Mouse (Mus musculus): ENCODE measurements around the gene Tubg2. TPM values are rescaled to one million over a fixed set of nuclear protein-coding genes. Genes with fewer than 3 reads are reported as not detected.

The Tubg2 gene
- 31.8 and 33.7 TPM in 2 replicates for polyA plus RNA-seq (2012; rRNA removed)

DNA sequence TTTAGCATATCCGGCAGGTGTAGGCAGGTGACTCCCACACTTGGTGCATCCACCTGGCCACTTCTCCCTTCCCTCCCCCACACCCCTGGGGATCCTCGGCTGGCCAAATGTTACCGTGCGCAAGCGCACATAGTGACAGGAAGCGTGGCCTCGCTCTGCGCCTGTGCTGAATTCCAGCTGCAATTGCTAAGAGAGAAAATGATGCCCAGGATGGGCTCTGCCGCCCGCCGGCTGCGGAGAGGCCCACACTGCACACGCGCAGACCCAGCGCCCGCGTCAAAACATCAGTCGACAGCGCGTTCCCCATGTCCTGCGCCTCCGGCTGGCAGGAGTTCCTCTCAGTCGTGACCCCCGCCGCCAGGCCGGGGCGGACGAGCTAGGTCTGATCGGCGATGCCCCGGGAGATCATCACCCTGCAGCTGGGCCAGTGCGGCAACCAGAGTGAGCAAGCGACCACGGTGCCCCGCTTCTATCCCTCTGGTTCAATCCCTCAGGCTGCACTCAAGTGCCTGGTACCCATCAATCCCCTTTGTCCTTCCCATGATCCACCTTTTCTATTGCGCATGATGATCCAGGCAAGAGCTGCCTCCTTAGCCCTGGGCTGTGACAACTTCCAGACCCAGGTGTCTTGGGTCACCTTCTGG is at the start of gene Tubg2:
Gene Tubg2 (plus strand): TSS at position 180 of the 644 bp plus-strand sequence.

DNA sequence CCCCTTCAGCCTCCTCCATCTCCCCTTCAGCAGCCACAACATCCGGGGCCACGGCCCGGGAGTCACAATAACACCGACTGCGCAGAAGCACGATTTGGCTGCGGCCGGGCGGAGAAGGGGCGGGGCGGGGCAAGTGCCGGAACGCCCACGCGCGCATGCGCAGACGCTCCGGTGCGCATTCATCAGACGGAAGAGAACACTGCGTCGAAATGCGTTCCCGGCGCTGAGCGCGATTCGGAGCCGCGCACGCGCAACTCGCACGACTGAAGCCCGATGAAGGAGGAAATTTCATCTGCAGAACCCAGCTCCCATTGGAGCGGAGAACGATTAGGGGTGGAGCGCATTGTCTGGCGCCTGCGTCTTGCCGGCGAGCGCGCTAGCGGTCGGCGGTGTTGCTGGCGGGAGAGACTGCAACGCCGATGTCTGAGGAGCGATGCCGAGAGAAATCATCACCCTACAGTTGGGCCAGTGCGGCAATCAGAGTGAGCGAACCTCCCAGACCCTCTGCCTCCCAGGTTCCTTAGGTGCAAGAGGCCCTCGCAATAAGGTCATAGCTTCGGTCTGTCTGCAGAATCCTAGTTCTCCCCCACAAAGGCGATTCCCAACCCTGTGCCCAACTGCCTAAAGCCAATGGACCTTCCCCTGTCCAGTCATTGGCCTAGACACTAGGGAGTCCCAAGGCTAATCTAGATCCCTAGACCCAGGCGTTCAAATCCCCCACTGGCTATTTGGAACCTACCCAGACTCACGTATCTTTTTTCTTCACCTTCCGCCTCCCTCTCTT is 35.8 kb upstream of the Tubg2 start, which contains the start of the genes Retreg3 and Tubg1:
Gene Retreg3 (minus strand): TSS at position 133 of the 784 bp plus-strand sequence.
Gene Tubg1 (plus strand): TSS at position 178 of the 784 bp plus-strand sequence.

DNA sequence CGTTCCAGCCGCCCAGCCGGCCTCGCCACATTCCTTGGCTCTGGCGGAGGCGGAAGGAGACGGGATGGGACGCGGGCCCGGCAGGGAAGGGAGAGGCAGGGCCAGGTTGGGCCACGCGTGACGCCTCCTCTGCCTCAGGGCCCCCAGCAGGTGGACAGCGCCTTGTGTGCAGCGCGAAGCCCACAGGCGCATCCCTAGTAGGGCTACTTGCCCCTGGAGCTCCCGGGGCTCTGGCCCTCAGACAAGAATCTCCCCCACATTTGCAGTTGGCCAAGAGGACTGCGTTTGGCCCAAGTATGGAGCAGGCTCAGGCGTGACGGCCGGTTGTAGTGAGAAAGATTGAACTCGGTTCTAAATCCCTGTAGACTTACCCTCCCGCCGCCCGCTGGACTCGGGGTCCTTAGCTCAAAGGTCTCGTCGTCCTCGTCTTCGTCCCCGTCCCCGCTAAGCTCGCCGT is 14.7 kb downstream of the Tubg2 start, which contains the start of gene Cntnap1:
Gene Cntnap1 (plus strand): TSS at position 170 of the 457 bp plus-strand sequence.

DNA sequence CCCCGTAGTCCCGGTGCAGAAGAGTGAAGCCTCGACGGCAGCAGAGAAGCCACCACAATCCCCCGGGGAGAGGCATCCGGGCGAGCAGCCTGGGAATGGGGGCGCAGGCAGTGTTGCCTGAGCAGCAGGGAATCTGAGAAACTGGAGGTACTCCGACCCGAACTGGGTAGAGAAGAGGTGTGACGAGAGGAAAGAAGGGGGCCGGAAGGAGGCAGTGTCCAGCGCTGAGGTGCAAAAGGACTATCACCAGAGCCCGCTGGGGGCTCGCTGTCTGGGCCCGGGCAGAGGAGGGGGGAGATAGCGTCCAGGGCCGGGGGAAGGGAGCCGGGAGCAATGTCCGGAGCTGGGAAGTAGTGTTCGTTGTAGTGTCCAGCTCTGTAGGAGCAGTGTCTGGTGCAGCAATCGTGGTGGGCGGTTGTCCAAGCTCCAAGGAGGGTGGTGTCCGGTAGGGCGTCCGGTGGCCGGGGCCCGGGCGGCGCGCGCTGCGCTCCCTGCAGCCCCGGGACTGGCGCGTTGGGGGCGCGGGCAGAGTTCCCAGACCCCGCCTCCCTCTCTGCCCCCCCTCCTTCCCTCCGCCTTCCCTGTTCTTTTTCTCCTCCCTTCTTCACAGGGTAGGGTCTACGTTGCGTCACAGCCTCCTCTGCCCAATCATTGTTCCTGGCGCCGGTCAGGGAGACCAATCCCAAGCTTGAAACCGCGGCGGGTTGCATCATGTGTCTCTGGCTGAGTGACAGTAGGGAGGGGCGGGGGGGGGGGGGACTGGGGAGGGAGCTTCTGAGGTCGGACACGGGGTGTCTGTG is 15.3 kb downstream of the Tubg2 start, which contains the start of gene Plekhh3:
Gene Plekhh3 (minus strand): TSS at position 541 of the 800 bp plus-strand sequence.

DNA sequence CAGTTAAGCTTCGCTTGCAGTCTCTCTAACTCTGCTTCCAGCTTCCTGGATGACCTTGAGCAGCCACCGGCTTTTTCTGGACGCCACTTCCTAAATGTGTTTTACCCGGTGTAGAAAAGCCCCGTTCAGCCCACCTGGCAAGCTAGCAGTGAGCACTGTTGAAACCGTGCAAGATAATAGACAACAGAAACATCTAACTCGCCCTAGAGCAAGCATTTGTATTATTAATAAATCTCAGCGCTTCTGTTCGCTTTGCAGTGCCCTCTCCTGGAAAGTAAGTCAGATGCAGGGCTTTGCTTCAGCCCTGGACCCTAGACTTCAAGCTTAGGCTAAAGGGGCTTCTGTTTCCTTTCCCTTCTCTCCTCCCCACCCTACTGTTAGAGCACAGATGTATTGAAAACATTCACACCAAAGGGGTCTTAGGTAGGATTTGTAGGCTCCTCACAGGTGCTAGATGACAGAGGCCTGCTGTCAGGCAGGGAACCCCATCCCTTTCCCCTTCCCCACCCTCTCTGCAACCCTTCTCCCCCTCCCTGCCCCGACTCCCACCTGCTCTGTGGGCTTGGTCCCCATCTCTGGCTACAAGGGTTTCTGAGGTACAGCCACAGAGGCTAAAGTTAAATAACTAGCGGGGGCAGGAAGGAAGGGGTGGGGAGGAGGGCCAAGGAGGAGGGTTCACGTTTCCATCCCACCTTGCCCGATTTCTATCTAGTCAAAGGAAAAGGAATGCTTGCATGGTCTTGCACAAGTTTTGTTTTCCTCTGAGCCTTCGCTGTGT is 19.3 kb downstream of the Tubg2 start, which contains the start of gene Ccr10:
Gene Ccr10 (minus strand): TSS at position 593 of the 778 bp plus-strand sequence.

Other genes with a start within 250 kb of the Tubg2 start
- 26.7 and 33.0 TPM in 2 replicates for gene Stat3, start 216.4 kb upstream of the Tubg2 start, polyA plus RNA-seq (2012; rRNA removed)
- 20.1 and 21.2 TPM in 2 replicates for gene Cavin1, start 185.0 kb upstream of the Tubg2 start, polyA plus RNA-seq (2012; rRNA removed)
- gene Atp6v0a1, start 146.5 kb upstream of the Tubg2 start, polyA plus RNA-seq (2012; rRNA removed) = 186 and 202 TPM in 2 replicates
- 10.6 and 11.5 TPM in 2 replicates for gene Naglu, start 85.9 kb upstream of the Tubg2 start, polyA plus RNA-seq (2012; rRNA removed)
- gene Hsd17b1, start 77.5 kb upstream of the Tubg2 start, polyA plus RNA-seq (2012; rRNA removed) = 0.63 and 0.65 TPM in 2 replicates
- gene Coasy, start 73.3 kb upstream of the Tubg2 start, polyA plus RNA-seq (2012; rRNA removed) = 49.3 and 50.2 TPM in 2 replicates
- 65.4 and 71.6 TPM in 2 replicates for gene Mlx, start 68.6 kb upstream of the Tubg2 start, polyA plus RNA-seq (2012; rRNA removed)
- gene Psmc3ip, start 60.5 kb upstream of the Tubg2 start, polyA plus RNA-seq (2012; rRNA removed) = 19.1 and 19.5 TPM in 2 replicates
- gene Retreg3, start 36.0 kb upstream of the Tubg2 start, polyA plus RNA-seq (2012; rRNA removed) = 66.9 and 68.5 TPM in 2 replicates
- 15.2 and 15.6 TPM in 2 replicates for gene Tubg1, start 36.0 kb upstream of the Tubg2 start, polyA plus RNA-seq (2012; rRNA removed)
- 7.4 and 9.2 TPM in 2 replicates for gene Cntnap1, start 14.6 kb downstream of the Tubg2 start, polyA plus RNA-seq (2012; rRNA removed)
- 6.5 and 7.9 TPM in 2 replicates for gene Plekhh3, start 15.4 kb downstream of the Tubg2 start, polyA plus RNA-seq (2012; rRNA removed)
- gene Ccr10, start 19.5 kb downstream of the Tubg2 start, polyA plus RNA-seq (2012; rRNA removed) = 0.21 and 0.28 TPM in 2 replicates
- gene Ezh1, start 70.6 kb downstream of the Tubg2 start, polyA plus RNA-seq (2012; rRNA removed) = 37.9 and 39.6 TPM in 2 replicates
- gene Ramp2, start 90.1 kb downstream of the Tubg2 start, polyA plus RNA-seq (2012; rRNA removed) = 79.4 and 81.7 TPM in 2 replicates
- 56.9 and 58.5 TPM in 2 replicates for gene Vps25, start 97.8 kb downstream of the Tubg2 start, polyA plus RNA-seq (2012; rRNA removed)
- gene Wnk4, start 104.7 kb downstream of the Tubg2 start, polyA plus RNA-seq (2012; rRNA removed) = 4.4 and 5.4 TPM in 2 replicates
- 0.66 and 0.69 TPM in 2 replicates for gene Cntd1, start 123.1 kb downstream of the Tubg2 start, polyA plus RNA-seq (2012; rRNA removed)
- gene Coa3, start 123.2 kb downstream of the Tubg2 start, polyA plus RNA-seq (2012; rRNA removed) = 165 and 213 TPM in 2 replicates
- 115 and 124 TPM in 2 replicates for gene Becn1, start 146.4 kb downstream of the Tubg2 start, polyA plus RNA-seq (2012; rRNA removed)
- 103 and 105 TPM in 2 replicates for gene Psme3, start 160.3 kb downstream of the Tubg2 start, polyA plus RNA-seq (2012; rRNA removed)
- 7.0 and 7.4 TPM in 2 replicates for gene Aoc2, start 169.2 kb downstream of the Tubg2 start, polyA plus RNA-seq (2012; rRNA removed)
- 0.52 and 0.82 TPM in 2 replicates for gene Aoc3, start 174.7 kb downstream of the Tubg2 start, polyA plus RNA-seq (2012; rRNA removed)
- 0.03 and 0.05 TPM in 2 replicates for gene G6pc, start 211.7 kb downstream of the Tubg2 start, polyA plus RNA-seq (2012; rRNA removed)

Measured in central nervous system, embryonic 18 days (tissue).